Mouse (Mus musculus) intestine, embryonic 16.5 days (tissue): Measurements from ENCODE around the gene Spon1. TPM values are rescaled to one million over a fixed set of nuclear protein-coding genes. Genes with fewer than 3 reads are reported as not detected.

ENCODE experiments used
- ATAC-seq: fragments of 200-750 bp; cut with Nextera tagmentation; 2 replicates; pipeline ENCODE4 v1.8.0; 2017; ENCODE audit warnings: moderate TSS enrichment, moderate library complexity
- H3K27ac ChIP-seq: fragments of 300-500 bp; sonication (generic); 2 replicates; pipeline ENCODE4 v1.5.1; 2014; ENCODE audit warnings: mild to moderate bottlenecking, low read length
- H3K27me3 ChIP-seq: fragments of 300-500 bp; sonication (generic); replicated peaks from 2 replicates; pipeline ENCODE4 v1.6.1; 2014; ENCODE audit warnings: low read length, control low read depth, mixed read lengths; ENCODE audit not compliant: control insufficient read depth, insufficient read depth
- H3K36me3 ChIP-seq: fragments of 300-500 bp; sonication (generic); 2 replicates; pipeline ENCODE4 v1.6.1; 2014; ENCODE audit warnings: low read length, control low read depth; ENCODE audit not compliant: control insufficient read depth, insufficient read depth
- H3K4me1 ChIP-seq: fragments of 300-500 bp; sonication (generic); 2 replicates; pipeline ENCODE4 v1.6.1; 2014; ENCODE audit warnings: low read length, control low read depth, mixed read lengths; ENCODE audit not compliant: control insufficient read depth, insufficient read depth
- H3K4me2 ChIP-seq: fragments of 300-500 bp; sonication (generic); 2 replicates; pipeline ENCODE4 v1.6.1; 2014; ENCODE audit warnings: low read depth, low read length, control low read depth
- H3K4me3 ChIP-seq: fragments of 300-500 bp; sonication (generic); 2 replicates; pipeline ENCODE4 v1.5.1; 2014; ENCODE audit warnings: mild to moderate bottlenecking, low read length
- H3K9ac ChIP-seq: fragments of 300-500 bp; sonication (generic); 2 replicates; pipeline ENCODE4 v1.6.1; 2014; ENCODE audit warnings: low read depth, low read length
- H3K9me3 ChIP-seq: fragments of 300-500 bp; sonication (generic); 2 replicates; pipeline ENCODE4 v1.6.1; 2016; ENCODE audit warnings: low read length, control low read depth; ENCODE audit not compliant: control insufficient read depth
- WGBS: fragments of 180-500 bp; shearing (Covaris S2); extraction: QIAGEN DNeasy Blood & Tissue Kit; methylation state at CpG from one replicate; pipeline ENCODE4 v1.1.7; 2014; 5-methylcytosine and 5-hydroxymethylcytosine counted together
- polyA plus RNA-seq: library from polyadenylated mRNA; unstranded; fragments of >200 nt; fragmentation: Nextera tagmentation; extraction: Ambion mirVana; gene quantifications from 2 replicates; pipeline ENCODE4 v1.2.1, GENCODE M21; 2015

Spon1 gene
- polyA plus RNA-seq, 1 experiment from 2014 or later, result 8.9 TPM

DNA sequence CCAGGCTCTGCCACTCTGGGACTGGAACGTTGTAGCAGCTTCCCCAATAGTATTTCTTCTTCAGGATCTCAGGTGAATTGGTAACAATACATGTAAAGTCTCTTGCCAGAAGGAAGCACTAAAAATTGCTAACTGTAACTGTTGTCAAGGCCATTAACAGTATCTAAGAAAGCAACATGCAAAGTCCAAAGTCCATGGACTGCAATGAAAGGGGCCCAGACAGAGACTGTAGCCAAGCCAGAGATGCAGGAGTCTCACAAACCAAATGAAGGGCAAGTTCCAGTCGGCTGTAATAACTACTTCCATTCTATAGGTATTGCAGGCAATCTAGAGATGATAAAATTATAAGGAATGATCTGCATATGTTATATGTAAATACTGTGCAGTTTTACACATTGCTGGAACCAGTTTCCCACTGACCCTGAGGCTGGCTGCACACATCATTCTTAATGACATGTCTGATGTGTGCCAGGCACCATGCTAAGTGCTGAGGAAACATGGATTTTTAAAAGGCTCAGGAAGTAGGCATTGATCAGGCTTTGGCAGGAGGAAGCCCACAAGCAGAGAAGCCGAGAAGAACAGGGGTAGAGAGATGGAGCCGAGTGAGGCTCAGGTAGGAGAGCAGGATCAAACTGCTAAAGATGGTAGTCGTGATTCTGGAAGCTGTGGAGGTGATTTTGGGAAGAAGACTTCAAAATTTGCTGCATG lies 59.9 kb downstream of the Spon1 start:
- ATAC-seq, result peak; percentile 80
- no peaks in the 10 kb centered on the region for H3K9me3 ChIP-seq
- H3K9ac ChIP-seq, result no peak overlapping the region
- peak overlapping the region; percentile 89 for H3K27ac ChIP-seq
- H3K27me3 ChIP-seq, result no peaks in the 10 kb centered on the region
- H3K36me3 ChIP-seq, result no peaks in the 10 kb centered on the region
- H3K4me1 ChIP-seq, result peaks cover 26% of the 10 kb centered on the region
- no peak overlapping the region for H3K4me2 ChIP-seq
- H3K4me3 ChIP-seq, result no peak overlapping the region
- WGBS, result 47% methylated on average over 5 of the region's 5 CpGs

DNA sequence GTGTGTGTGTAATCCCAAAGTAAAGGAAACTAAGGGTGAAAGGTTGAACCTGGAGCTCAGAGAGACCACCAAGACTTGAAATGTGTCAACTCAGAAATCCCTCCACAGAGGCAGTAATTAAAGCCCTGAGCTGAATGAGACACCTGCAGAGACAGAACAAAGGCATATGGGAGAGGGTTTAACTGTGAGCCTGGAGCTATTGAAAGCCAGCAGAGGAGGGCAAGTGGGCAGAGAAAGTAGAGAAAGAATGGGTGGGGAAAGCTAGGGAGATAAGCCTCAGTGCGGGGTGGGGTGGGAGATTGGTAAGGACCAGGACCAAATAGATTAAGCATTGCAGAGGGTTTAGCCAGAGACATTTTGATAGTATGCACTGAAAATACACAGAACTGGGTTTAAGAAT lies 60.7 kb downstream of the Spon1 start:
- no peak overlapping the region for H3K9ac ChIP-seq
- peaks cover 26% of the 10 kb centered on the region for H3K4me1 ChIP-seq
- H3K4me2 ChIP-seq, result no peak overlapping the region
- H3K27me3 ChIP-seq, result no peaks in the 10 kb centered on the region
- peak overlapping the region; percentile 60 for H3K27ac ChIP-seq
- no peak overlapping the region for H3K4me3 ChIP-seq
- no peaks in the 10 kb centered on the region for H3K36me3 ChIP-seq
- H3K9me3 ChIP-seq, result no peaks in the 10 kb centered on the region
- 25% methylated on average over 1 of the region's 1 CpGs for WGBS
- ATAC-seq, result no peak

DNA sequence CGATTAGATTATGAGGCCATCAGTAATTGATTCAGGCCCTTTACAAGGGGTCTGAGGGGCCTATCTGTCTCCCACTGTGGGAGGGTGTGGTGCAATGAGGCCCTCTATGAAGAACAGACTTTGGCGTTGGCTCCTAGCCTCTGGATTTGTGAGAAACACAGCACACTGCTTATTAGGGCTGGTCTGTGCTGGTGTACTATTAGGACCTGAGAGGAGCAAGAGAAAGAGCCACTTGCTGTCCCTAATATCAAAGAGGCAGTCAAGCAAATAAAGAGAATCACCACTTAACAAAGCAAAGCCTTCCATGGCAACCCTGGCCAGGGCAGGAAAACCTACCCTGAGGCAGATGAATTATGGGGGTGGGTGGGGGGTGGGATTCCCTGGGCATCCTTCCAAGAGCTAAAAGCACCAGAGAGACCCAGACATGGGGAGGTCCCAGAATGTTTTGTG lies 62.3 kb downstream of the Spon1 start:
- Histone ChIP-seq H3K9ac (no peak overlapping the region), H3K36me3 (no peaks in the 10 kb centered on the region), H3K27ac (peak overlapping the region; percentile 30; the same call in 1 of the 2 replicates), H3K27me3 (no peaks in the 10 kb centered on the region), H3K9me3 (no peaks in the 10 kb centered on the region), H3K4me1 (peaks cover 23% of the 10 kb centered on the region), H3K4me2 (no peak overlapping the region), H3K4me3 (no peak overlapping the region)
- WGBS, result 43% methylated on average over 2 of the region's 2 CpGs
- peak; percentile 76 for ATAC-seq

DNA sequence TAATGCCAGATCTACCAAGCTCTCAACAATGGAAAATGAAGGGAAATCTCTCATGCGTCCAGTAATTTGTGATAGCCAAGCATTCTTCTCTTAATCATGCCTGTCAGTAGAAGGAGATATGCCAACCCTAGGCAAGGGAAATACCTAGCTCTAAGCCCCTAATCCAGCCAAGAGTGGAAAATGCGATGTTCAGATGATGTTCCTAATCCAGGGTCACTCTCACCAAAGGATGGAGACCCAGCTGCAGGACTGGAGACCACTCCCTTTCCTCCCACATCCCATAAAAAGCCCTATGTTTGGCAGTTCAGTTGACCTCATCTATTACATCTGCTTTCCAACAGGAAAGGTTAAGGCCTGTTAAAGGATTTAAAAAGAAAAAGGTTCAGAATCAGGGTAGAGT lies 62.8 kb downstream of the Spon1 start:
- 69% methylated on average over 2 of the region's 2 CpGs for WGBS
- no peaks in the 10 kb centered on the region for H3K36me3 ChIP-seq
- H3K4me1 ChIP-seq, result peaks cover 21% of the 10 kb centered on the region
- no peak overlapping the region for H3K4me2 ChIP-seq
- ATAC-seq, result no peak
- no peaks in the 10 kb centered on the region for H3K27me3 ChIP-seq
- H3K9ac ChIP-seq, result no peak overlapping the region
- H3K27ac ChIP-seq, result 0 out of 2 replicates have a peak overlapping the region, but pooled peaks have one; percentile 30
- H3K9me3 ChIP-seq, result no peaks in the 10 kb centered on the region
- H3K4me3 ChIP-seq, result no peak overlapping the region

DNA sequence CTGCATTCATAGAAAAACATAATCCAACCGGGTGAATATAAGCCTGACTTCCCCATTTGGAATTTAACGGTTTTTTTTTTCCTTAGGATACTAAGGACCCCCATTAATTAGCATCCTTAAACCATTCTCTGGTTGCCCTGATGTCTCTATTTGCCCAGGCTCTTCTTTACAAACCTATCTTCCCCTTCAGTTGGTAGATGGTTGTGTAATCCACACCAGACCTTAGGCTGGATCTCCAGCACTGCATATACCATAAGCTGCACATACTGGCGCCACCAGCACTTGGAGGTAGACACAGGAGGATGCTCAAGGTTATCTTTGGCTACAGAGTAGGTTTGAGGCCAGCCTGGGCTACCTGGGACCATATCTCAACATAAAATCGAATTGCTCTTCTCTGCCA lies 71.4 kb downstream of the Spon1 start:
- Histone ChIP-seq H3K36me3 (no peaks in the 10 kb centered on the region), H3K9me3 (no peaks in the 10 kb centered on the region), H3K9ac (no peak overlapping the region), H3K4me3 (no peak overlapping the region), H3K4me1 (no peaks in the 10 kb centered on the region), H3K4me2 (no peak overlapping the region), H3K27me3 (no peaks in the 10 kb centered on the region), H3K27ac (no peak overlapping the region)
- WGBS, result 81% methylated on average over 4 of the region's 4 CpGs
- ATAC-seq, result no peak

DNA sequence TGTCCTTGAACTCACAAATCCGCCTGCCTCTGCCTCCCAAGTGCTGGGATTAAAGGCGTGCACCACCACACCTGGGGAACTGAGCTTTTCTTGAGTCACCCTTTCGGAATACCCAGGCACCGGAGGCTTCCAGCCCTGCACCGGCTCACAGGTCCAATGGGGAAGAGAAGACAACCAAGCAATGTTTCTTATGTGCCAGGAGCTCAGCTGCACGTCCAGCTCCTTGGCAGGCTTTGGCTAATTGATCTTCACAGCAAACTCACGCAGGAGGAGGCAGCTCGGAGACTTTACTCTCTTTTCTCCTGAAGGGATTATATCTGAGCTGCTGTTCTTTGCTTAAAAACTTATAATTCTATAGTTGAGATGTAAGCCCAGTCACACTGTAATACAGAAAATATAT lies 73.6 kb downstream of the Spon1 start:
- no peak overlapping the region for H3K4me3 ChIP-seq
- no peaks in the 10 kb centered on the region for H3K9me3 ChIP-seq
- 78% methylated on average over 8 of the region's 8 CpGs for WGBS
- no peaks in the 10 kb centered on the region for H3K27me3 ChIP-seq
- no peak for ATAC-seq
- H3K9ac ChIP-seq, result no peak overlapping the region
- H3K36me3 ChIP-seq, result no peaks in the 10 kb centered on the region
- H3K27ac ChIP-seq, result no peak overlapping the region
- H3K4me1 ChIP-seq, result no peaks in the 10 kb centered on the region
- no peak overlapping the region for H3K4me2 ChIP-seq

DNA sequence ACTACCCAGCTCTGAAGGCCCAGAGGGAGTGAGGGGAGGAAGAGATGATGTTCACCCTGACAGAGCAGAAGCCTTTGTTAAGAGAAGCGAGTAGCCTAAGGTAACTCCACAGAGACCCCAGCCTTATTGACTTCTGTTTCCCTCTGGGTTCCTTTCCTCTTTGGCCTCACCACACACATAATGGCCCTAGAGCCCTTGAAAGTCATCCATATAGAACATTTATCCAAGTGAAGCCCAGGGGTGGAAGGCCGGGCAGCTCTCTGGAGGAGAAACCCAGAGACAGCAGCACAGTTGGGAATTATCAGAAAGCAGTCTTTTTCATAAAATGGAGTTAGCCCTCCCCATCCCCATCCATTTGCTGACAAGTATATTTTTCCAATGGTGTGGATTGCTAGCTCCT lies 75.7 kb downstream of the Spon1 start:
- H3K27me3 ChIP-seq, result no peaks in the 10 kb centered on the region
- no peak overlapping the region for H3K9ac ChIP-seq
- no peaks in the 10 kb centered on the region for H3K4me1 ChIP-seq
- no peak overlapping the region for H3K27ac ChIP-seq
- no peak for ATAC-seq
- no peak overlapping the region for H3K4me2 ChIP-seq
- H3K36me3 ChIP-seq, result no peaks in the 10 kb centered on the region
- no peaks in the 10 kb centered on the region for H3K9me3 ChIP-seq
- 96% methylated on average over 2 of the region's 2 CpGs for WGBS
- no peak overlapping the region for H3K4me3 ChIP-seq

DNA sequence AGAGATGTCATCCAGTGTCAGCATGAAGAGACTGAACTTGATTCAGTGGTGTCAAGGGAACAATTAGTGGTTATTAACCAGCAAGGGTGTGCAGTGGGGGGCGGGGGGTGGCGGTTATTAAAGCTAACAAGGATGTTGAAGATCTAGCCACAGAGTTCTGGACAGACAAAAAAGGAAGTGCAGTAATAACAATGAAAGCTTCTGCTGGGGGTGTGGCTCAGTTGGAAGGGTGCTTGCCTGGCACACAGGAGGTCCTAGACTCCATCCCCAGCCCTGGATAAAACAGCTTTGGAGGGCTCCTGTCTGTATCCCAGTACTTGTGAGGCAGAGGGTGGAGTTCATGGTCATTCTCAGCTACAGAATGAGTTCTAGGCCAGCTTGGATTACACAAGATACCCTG lies 77.4 kb downstream of the Spon1 start:
- no peaks in the 10 kb centered on the region for H3K27me3 ChIP-seq
- no peak overlapping the region for H3K4me3 ChIP-seq
- no peak overlapping the region for H3K4me2 ChIP-seq
- no peak overlapping the region for H3K9ac ChIP-seq
- H3K36me3 ChIP-seq, result no peaks in the 10 kb centered on the region
- H3K27ac ChIP-seq, result no peak overlapping the region
- H3K4me1 ChIP-seq, result 0 out of 2 replicates have a peak, but pooled peaks cover 2% of the 10 kb centered on the region
- ATAC-seq, result no peak
- WGBS, result 77% methylated on average over 2 of the region's 2 CpGs
- no peaks in the 10 kb centered on the region for H3K9me3 ChIP-seq

DNA sequence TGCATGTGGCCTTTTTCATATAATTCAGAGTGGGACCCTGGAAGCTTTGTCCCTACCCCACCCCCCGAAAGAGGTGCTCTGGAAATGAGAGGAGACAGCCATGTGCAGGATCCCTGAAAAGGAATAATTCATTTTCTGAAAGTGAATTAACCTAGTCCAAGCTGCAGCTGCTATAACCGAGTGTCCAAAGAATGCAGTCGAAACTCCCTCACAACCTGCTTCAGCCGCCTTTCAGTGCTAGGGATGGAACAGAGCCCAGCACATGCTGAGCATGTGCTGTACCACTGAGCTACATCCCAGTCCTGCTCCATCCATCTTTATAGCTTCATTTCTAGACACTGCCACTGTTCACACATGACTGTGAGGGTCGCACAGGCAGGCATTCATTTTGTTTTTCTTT lies 79.4 kb downstream of the Spon1 start:
- ATAC-seq, result no peak
- Histone ChIP-seq H3K27me3 (no peaks in the 10 kb centered on the region), H3K4me3 (no peak overlapping the region), H3K4me2 (no peak overlapping the region), H3K27ac (no peak overlapping the region), H3K36me3 (no peaks in the 10 kb centered on the region), H3K4me1 (0 out of 2 replicates have a peak, but pooled peaks cover 2% of the 10 kb centered on the region), H3K9ac (no peak overlapping the region), H3K9me3 (no peaks in the 10 kb centered on the region)
- 71% methylated on average over 5 of the region's 5 CpGs for WGBS

DNA sequence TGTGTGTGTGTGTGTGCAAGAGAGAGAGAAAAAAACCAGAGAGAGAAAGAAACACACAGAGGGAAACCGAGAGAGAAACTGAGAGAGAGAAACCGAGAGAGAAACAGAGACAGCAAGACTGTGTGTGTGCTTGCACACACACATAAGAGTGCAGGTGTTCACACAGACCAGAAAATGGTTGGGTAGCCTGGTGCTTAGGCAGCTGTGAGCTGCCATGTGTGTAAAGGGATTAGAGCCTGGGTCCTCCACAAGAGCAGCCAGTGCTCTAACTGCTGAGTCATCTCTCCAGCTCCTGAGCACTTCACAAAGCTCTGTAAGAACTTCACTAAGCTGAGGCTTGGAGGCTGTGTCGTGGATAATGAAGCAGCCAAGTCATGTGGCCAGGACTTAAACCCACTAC lies 80.8 kb downstream of the Spon1 start:
- H3K4me3 ChIP-seq, result no peak overlapping the region
- 0 out of 2 replicates have a peak, but pooled peaks cover 2% of the 10 kb centered on the region for H3K4me1 ChIP-seq
- 63% methylated on average over 3 of the region's 3 CpGs for WGBS
- H3K27ac ChIP-seq, result no peak overlapping the region
- H3K9me3 ChIP-seq, result no peaks in the 10 kb centered on the region
- H3K36me3 ChIP-seq, result no peaks in the 10 kb centered on the region
- no peaks in the 10 kb centered on the region for H3K27me3 ChIP-seq
- no peak overlapping the region for H3K4me2 ChIP-seq
- ATAC-seq, result peak; percentile 44; the same call in 1 of the 2 replicates
- no peak overlapping the region for H3K9ac ChIP-seq
